Mouse (Mus musculus): ENCODE results near the gene Gfod1. TPM values are rescaled to one million over a fixed set of nuclear protein-coding genes. Genes with fewer than 3 reads are reported as not detected.

Gene Gfod1
- polyA plus RNA-seq, 1 experiment from 2014 or later: 0.50 TPM

DNA sequence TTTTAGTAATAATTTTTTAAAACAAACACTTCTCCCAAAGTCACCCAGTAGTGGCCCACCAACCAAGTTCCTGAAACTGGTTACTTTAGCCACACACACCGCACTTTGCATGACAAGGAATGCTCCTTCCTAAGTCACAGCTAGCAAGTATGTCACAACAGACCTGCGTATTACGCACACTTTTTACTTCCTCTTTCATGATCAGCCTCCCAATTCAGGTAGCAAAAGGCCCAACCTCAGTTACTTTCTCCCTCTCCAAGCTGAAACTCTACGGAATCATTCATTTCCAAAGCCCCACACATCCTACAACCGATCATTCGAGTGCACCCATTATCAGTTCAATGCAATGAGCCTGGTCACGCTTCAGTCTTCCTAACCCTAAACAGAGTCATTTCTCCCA is 8.3 kb downstream of the Gfod1 start:
- ATAC-seq: no peak
- 92% methylated on average over 7 of the region's 7 CpGs for WGBS
- no peaks in the 10 kb centered on the region for H3K36me3 ChIP-seq (ENCODE audit: control insufficient read depth, insufficient read depth)

DNA sequence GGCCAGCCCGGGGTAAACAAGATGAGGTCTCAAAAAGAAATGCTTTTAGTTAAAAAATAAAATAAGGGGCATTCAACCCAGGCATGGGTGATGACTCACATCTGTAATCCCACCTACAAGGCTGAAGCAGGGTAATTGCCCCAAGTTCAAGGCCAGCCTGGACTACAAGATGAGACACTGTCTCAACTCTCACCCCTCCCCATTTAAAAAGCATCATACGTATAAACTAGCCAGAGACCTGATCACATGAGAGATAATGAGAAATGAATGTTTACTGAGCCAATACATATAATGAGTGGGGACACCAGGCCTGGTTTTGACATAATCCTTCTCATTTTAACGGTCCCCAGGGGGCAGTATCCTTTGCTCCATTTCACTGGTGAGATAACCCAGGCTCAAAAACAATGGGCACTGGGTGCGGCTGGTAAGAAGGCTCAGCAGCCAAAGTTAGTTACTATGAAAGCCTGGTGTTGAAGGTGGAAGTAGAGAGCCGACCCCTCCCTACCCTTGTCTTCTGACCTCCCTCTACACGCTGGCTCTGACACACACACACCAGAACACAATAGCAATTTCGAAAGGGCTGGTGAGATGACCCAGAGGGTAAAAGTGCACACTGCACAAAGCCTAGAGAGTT is 8.9 kb downstream of the Gfod1 start:
- WGBS: 62% methylated on average over 7 of the region's 7 CpGs
- no peak for TF ChIP-seq CTCF (IDR thresholded peaks at IDR 0.05; ENCODE audit: low read depth)

More for the DNA sequence above, 8.3 kb downstream of the Gfod1 start:
- peaks cover 9% of the 10 kb centered on the region; the same call in 1 of the 2 replicates for H3K27me3 ChIP-seq (replicated peaks; ENCODE audit: control insufficient read depth, insufficient read depth, low read length)
- H3K4me3 ChIP-seq (ENCODE audit: low read depth, low read length): no peak overlapping the region
- H3K4me1 ChIP-seq (replicated peaks; ENCODE audit: control insufficient read depth, insufficient read depth, low read length): no peaks in the 10 kb centered on the region
- H3K27ac ChIP-seq (ENCODE audit: low read depth, low read length): no peak overlapping the region
- H3K9me3 ChIP-seq (ENCODE audit: control insufficient read depth): no peaks in the 10 kb centered on the region
- TF ChIP-seq CTCF (IDR thresholded peaks at IDR 0.05; ENCODE audit: low read depth): no peak
- H3K9ac ChIP-seq (ENCODE audit: low read depth, low read length): no peak overlapping the region
- no peak overlapping the region for H3K4me2 ChIP-seq (replicated peaks; ENCODE audit: low read depth)

DNA sequence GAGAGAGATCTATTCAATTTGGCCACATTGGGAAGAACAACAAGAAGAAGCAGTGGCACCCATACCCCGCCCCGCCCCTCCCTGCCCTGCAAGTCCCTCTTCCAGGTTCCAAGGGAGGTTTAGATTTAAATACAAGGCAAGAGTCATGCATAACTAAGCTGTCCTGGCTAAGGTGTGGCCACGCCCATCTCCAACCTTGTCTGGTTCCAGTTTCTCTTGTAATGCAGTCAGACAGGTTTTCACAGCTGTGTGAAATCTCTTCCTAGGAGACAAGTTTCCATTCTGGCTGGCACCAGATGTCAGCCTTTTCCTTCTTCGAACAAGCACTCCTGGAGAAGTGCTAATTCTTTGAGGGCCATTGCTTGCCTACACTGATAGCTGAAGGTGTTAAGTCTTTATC is 11.1 kb downstream of the Gfod1 start:
- no peaks in the 10 kb centered on the region for H3K9me3 ChIP-seq (ENCODE audit: control insufficient read depth)
- H3K4me3 ChIP-seq (ENCODE audit: low read depth, low read length): no peak overlapping the region
- no peaks in the 10 kb centered on the region for H3K4me1 ChIP-seq (replicated peaks; ENCODE audit: control insufficient read depth, insufficient read depth, low read length)
- no peaks in the 10 kb centered on the region for H3K36me3 ChIP-seq (ENCODE audit: control insufficient read depth, insufficient read depth)
- WGBS: 43% methylated on average over 4 of the region's 4 CpGs
- H3K9ac ChIP-seq (ENCODE audit: low read depth, low read length): no peak overlapping the region
- H3K4me2 ChIP-seq (replicated peaks; ENCODE audit: low read depth): no peak overlapping the region
- H3K27ac ChIP-seq (ENCODE audit: low read depth, low read length): no peak overlapping the region
- ATAC-seq: 0 out of 2 replicates have a peak, but pooled peaks have one; percentile 25
- H3K27me3 ChIP-seq (replicated peaks; ENCODE audit: control insufficient read depth, insufficient read depth, low read length): no peaks in the 10 kb centered on the region
- TF ChIP-seq CTCF (IDR thresholded peaks at IDR 0.05; ENCODE audit: low read depth): no peak

More for the DNA sequence above, 8.9 kb downstream of the Gfod1 start:
- Histone ChIP-seq H3K9me3 (ENCODE audit: control insufficient read depth) (no peaks in the 10 kb centered on the region), H3K27ac (ENCODE audit: low read depth, low read length) (no peak overlapping the region), H3K4me1 (replicated peaks; ENCODE audit: control insufficient read depth, insufficient read depth, low read length) (no peaks in the 10 kb centered on the region), H3K9ac (ENCODE audit: low read depth, low read length) (no peak overlapping the region), H3K27me3 (replicated peaks; ENCODE audit: control insufficient read depth, insufficient read depth, low read length) (peaks cover 7% of the 10 kb centered on the region; the same call in 1 of the 2 replicates), H3K4me3 (ENCODE audit: low read depth, low read length) (no peak overlapping the region), H3K36me3 (ENCODE audit: control insufficient read depth, insufficient read depth) (no peaks in the 10 kb centered on the region), H3K4me2 (replicated peaks; ENCODE audit: low read depth) (no peak overlapping the region)
- no peak for ATAC-seq

DNA sequence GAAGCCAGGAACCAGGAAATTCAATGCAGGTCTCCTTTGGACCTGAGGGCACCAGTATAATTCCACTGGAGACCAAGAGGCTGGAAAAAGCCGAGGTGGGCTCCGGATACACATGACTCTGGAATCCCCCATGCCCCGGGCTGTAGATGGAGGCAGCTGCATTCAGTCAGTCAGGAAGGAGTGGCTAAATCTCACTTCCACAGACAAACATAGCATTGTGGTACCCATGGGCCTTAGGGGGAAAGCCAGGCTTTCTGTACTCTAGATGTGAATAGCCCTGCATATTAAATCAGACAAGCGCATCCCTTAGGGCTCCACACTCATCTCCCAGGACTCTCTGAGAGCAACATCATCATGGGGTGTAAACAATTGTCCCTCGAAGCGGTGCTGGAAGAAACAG is 14.9 kb downstream of the Gfod1 start:
- Histone ChIP-seq H3K27ac (ENCODE audit: low read depth, low read length) (no peak overlapping the region), H3K27me3 (replicated peaks; ENCODE audit: control insufficient read depth, insufficient read depth, low read length) (no peaks in the 10 kb centered on the region), H3K9ac (ENCODE audit: low read depth, low read length) (no peak overlapping the region), H3K4me3 (ENCODE audit: low read depth, low read length) (no peak overlapping the region), H3K4me2 (replicated peaks; ENCODE audit: low read depth) (no peak overlapping the region), H3K36me3 (ENCODE audit: control insufficient read depth, insufficient read depth) (no peaks in the 10 kb centered on the region), H3K9me3 (ENCODE audit: control insufficient read depth) (no peaks in the 10 kb centered on the region), H3K4me1 (replicated peaks; ENCODE audit: control insufficient read depth, insufficient read depth, low read length) (no peaks in the 10 kb centered on the region)
- no peak for TF ChIP-seq CTCF (IDR thresholded peaks at IDR 0.05; ENCODE audit: low read depth)
- ATAC-seq: no peak
- 79% methylated on average over 6 of the region's 6 CpGs for WGBS

DNA sequence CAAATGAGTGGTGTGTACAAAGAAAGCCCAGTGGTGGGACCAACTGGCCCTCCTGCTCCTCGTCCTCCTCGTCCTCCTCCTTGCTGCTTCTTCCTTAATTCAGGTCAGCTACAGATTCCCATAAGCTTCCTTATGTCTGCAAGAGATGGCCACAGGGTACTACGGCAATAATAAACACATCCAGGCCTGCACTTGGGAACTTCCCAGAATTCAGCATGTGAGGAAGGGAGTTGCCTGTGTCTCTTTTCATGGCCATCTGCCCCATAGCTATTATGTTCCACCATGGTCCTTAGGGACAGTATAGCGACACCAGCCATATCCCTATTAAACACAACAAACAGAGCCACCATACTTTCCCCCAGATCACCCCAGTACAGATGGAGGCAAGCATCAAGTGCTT is 15.5 kb downstream of the Gfod1 start:
- 65% methylated on average over 4 of the region's 4 CpGs for WGBS
- TF ChIP-seq CTCF (IDR thresholded peaks at IDR 0.05; ENCODE audit: low read depth): no peak

DNA sequence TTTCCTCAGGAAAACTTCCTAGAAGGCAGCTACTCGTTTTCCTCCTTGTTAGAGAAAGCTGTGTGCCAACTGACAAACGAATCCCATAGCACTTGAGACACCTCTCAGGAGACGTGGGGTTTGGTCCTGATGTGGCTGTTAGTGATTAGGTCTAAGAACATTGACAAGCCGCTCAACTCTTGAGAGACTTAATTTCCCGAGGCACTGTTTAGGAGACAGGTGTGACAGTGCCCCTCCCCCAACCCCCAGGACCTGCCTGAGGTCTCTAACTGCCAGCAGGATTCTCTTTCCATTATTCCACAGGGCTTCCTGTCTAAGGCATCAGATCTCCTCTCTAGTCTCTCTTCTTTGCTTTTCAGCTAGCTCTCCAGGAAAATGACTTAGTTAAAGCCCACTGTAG is 15.9 kb downstream of the Gfod1 start:
- no peaks in the 10 kb centered on the region for H3K9me3 ChIP-seq (ENCODE audit: control insufficient read depth)
- H3K9ac ChIP-seq (ENCODE audit: low read depth, low read length): no peak overlapping the region
- TF ChIP-seq CTCF (IDR thresholded peaks at IDR 0.05; ENCODE audit: low read depth): no peak
- no peaks in the 10 kb centered on the region for H3K4me1 ChIP-seq (replicated peaks; ENCODE audit: control insufficient read depth, insufficient read depth, low read length)
- no peak overlapping the region for H3K4me3 ChIP-seq (ENCODE audit: low read depth, low read length)
- no peaks in the 10 kb centered on the region for H3K27me3 ChIP-seq (replicated peaks; ENCODE audit: control insufficient read depth, insufficient read depth, low read length)
- no peak for ATAC-seq
- no peak overlapping the region for H3K4me2 ChIP-seq (replicated peaks; ENCODE audit: low read depth)
- no peak overlapping the region for H3K27ac ChIP-seq (ENCODE audit: low read depth, low read length)
- WGBS: 44% methylated on average over 5 of the region's 5 CpGs
- H3K36me3 ChIP-seq (ENCODE audit: control insufficient read depth, insufficient read depth): no peaks in the 10 kb centered on the region

More for the DNA sequence above, 15.5 kb downstream of the Gfod1 start:
- H3K36me3 ChIP-seq (ENCODE audit: control insufficient read depth, insufficient read depth): no peaks in the 10 kb centered on the region
- H3K4me1 ChIP-seq (replicated peaks; ENCODE audit: control insufficient read depth, insufficient read depth, low read length): no peaks in the 10 kb centered on the region
- H3K4me3 ChIP-seq (ENCODE audit: low read depth, low read length): no peak overlapping the region
- H3K9ac ChIP-seq (ENCODE audit: low read depth, low read length): no peak overlapping the region
- H3K9me3 ChIP-seq (ENCODE audit: control insufficient read depth): no peaks in the 10 kb centered on the region
- no peak for ATAC-seq
- no peaks in the 10 kb centered on the region for H3K27me3 ChIP-seq (replicated peaks; ENCODE audit: control insufficient read depth, insufficient read depth, low read length)
- no peak overlapping the region for H3K4me2 ChIP-seq (replicated peaks; ENCODE audit: low read depth)
- no peak overlapping the region for H3K27ac ChIP-seq (ENCODE audit: low read depth, low read length)
